Mouse (Mus musculus) embryonic facial prominence, embryonic 14.5 days (tissue): Measurements from ENCODE around the gene Nhej1. TPM values are rescaled to one million over a fixed set of nuclear protein-coding genes. Genes with fewer than 3 reads are reported as not detected.
A peak's percentile ranks its signal among the peaks of the same experiment; 100 is the strongest.

Source experiments
- ATAC-seq: fragments of 200-750 bp; cut with Nextera tagmentation; 2 replicates; pipeline ENCODE4 v1.8.0; 2017; ENCODE audit warnings: low read depth, moderate number of reproducible peaks, moderate TSS enrichment
- DNase-seq: peaks from one replicate; pipeline ENCODE4 v3.0.0-alpha.2; 2015; ENCODE audit warnings: low spot score
- H3K27ac ChIP-seq: fragments of 300-500 bp; sonication (generic); replicated peaks from 2 replicates; pipeline ENCODE4 v1.5.1; 2014; ENCODE audit warnings: low read depth, mild to moderate bottlenecking, low read length, moderate library complexity
- H3K27me3 ChIP-seq: fragments of 300-500 bp; sonication (generic); replicated peaks from 2 replicates; pipeline ENCODE4 v1.6.1; 2014; ENCODE audit warnings: low read length; ENCODE audit not compliant: control insufficient read depth, insufficient read depth
- H3K36me3 ChIP-seq: fragments of 300-500 bp; sonication (generic); 2 replicates; pipeline ENCODE4 v1.6.1; 2014; ENCODE audit warnings: low read length, mixed read lengths; ENCODE audit not compliant: control insufficient read depth, insufficient read depth
- H3K4me1 ChIP-seq: fragments of 300-500 bp; sonication (generic); 2 replicates; pipeline ENCODE4 v1.6.1; 2014; ENCODE audit warnings: antibody characterized with exemption, low read length; ENCODE audit not compliant: control insufficient read depth, insufficient read depth
- H3K4me2 ChIP-seq: fragments of 300-500 bp; sonication (generic); 2 replicates; pipeline ENCODE4 v1.6.1; 2014; ENCODE audit warnings: low read depth, mild to moderate bottlenecking, low read length, moderate library complexity, mixed read lengths
- H3K4me3 ChIP-seq: fragments of 300-500 bp; sonication (generic); 2 replicates; pipeline ENCODE4 v1.5.1; 2014; ENCODE audit warnings: low read depth, mild to moderate bottlenecking, low read length
- H3K9ac ChIP-seq: fragments of 300-500 bp; sonication (generic); 2 replicates; pipeline ENCODE4 v1.6.1; 2014; ENCODE audit warnings: low read depth, mild to moderate bottlenecking, low read length, moderate library complexity, mixed read lengths
- H3K9me3 ChIP-seq: fragments of 300-500 bp; sonication (generic); 2 replicates; pipeline ENCODE4 v1.6.1; 2016; ENCODE audit warnings: low read length; ENCODE audit not compliant: control insufficient read depth
- WGBS: fragments of 180-500 bp; shearing (Covaris S2); extraction: QIAGEN DNeasy Blood & Tissue Kit; methylation state at CpG from one replicate; pipeline ENCODE4 v1.1.7; 2014; 5-methylcytosine and 5-hydroxymethylcytosine counted together
- polyA plus RNA-seq: library from polyadenylated mRNA; unstranded; fragments of >200 nt; fragmentation: Nextera tagmentation; extraction: Ambion mirVana; gene quantifications from 2 replicates; pipeline ENCODE4 v1.2.1, GENCODE M21; 2014

Gene Nhej1
- polyA plus RNA-seq, 1 experiment from 2014 or later: 10.3 TPM

- peaks cover 30% of the 10 kb centered on the region for H3K36me3 ChIP-seq
- H3K4me1 ChIP-seq: no peaks in the 10 kb centered on the region
- H3K4me3 ChIP-seq: no peak within 1 kb of the TSS
- ATAC-seq: no peak
- H3K9me3 ChIP-seq: no peaks in the 10 kb centered on the region
- DNase-seq: no peak
- no peaks in the 10 kb centered on the region for H3K27me3 ChIP-seq
- no peak within 1 kb of the TSS for H3K27ac ChIP-seq
- 65% methylated on average over 12 of the region's 12 CpGs for WGBS
- no peak within 1 kb of the TSS for H3K4me2 ChIP-seq
- H3K9ac ChIP-seq: no peak within 1 kb of the TSS
Observed at GRCm38 (mm10) chr1:75133421-75134207, 8.6 kb upstream of the Nhej1 start, which contains the start of gene Slc23a3. Gene Slc23a3 (minus strand): TSS chr1:75133890.

- no peak for ATAC-seq
- no peak for DNase-seq
- 63% methylated on average over 3 of the region's 3 CpGs for WGBS
Observed at GRCm38 (mm10) chr1:75128641-75129040, 3.6 kb upstream of the Nhej1 start.

GRCm38 (mm10) chr1:75125418-75125817 is 418 bp upstream of the Nhej1 start:
- WGBS: 30% methylated on average over 5 of the region's 5 CpGs
- H3K9ac ChIP-seq: peak overlapping the region; percentile 75
- no peak for ATAC-seq

More at GRCm38 (mm10) chr1:75128641-75129040, 3.6 kb upstream of the Nhej1 start:
- Histone ChIP-seq H3K4me3 (no peak overlapping the region), H3K27me3 (no peaks in the 10 kb centered on the region), H3K4me2 (no peak overlapping the region), H3K4me1 (peaks cover 7% of the 10 kb centered on the region), H3K27ac (no peak overlapping the region), H3K9ac (no peak overlapping the region), H3K9me3 (no peaks in the 10 kb centered on the region), H3K36me3 (no peaks in the 10 kb centered on the region)

GRCm38 (mm10) chr1:75122211-75122610 is 2.8 kb downstream of the Nhej1 start:
- Histone ChIP-seq H3K36me3 (no peaks in the 10 kb centered on the region), H3K4me1 (peaks cover 7% of the 10 kb centered on the region), H3K27ac (no peak overlapping the region), H3K9me3 (no peaks in the 10 kb centered on the region), H3K9ac (no peak overlapping the region), H3K4me2 (no peak overlapping the region), H3K27me3 (no peaks in the 10 kb centered on the region), H3K4me3 (no peak overlapping the region)
- DNase-seq (no peak), ATAC-seq (no peak)
- WGBS: 84% methylated on average over 3 of the region's 3 CpGs

More at GRCm38 (mm10) chr1:75125418-75125817, 418 bp upstream of the Nhej1 start:
- Histone ChIP-seq H3K27ac (peak overlapping the region; percentile 96), H3K4me1 (peaks cover 7% of the 10 kb centered on the region), H3K4me2 (peak overlapping the region; percentile 54), H3K9me3 (no peaks in the 10 kb centered on the region), H3K36me3 (no peaks in the 10 kb centered on the region), H3K4me3 (peak overlapping the region; percentile 60), H3K27me3 (no peaks in the 10 kb centered on the region)
- no peak for DNase-seq

GRCm38 (mm10) chr1:75052091-75052490 is 72.9 kb downstream of the Nhej1 start:
- Histone ChIP-seq H3K36me3 (no peaks in the 10 kb centered on the region), H3K9me3 (no peaks in the 10 kb centered on the region), H3K4me2 (no peak overlapping the region), H3K27me3 (no peaks in the 10 kb centered on the region), H3K4me3 (no peak overlapping the region), H3K9ac (no peak overlapping the region), H3K27ac (no peak overlapping the region), H3K4me1 (no peaks in the 10 kb centered on the region)
- DNase-seq (peak; percentile 41), ATAC-seq (no peak)
- WGBS: 31% methylated on average over 4 of the region's 4 CpGs

GRCm38 (mm10) chr1:75051428-75051827 is 73.6 kb downstream of the Nhej1 start:
- H3K4me1 ChIP-seq: no peaks in the 10 kb centered on the region
- H3K27ac ChIP-seq: no peak overlapping the region
- no peaks in the 10 kb centered on the region for H3K27me3 ChIP-seq
- no peak overlapping the region for H3K4me3 ChIP-seq
- DNase-seq (no peak), ATAC-seq (no peak)
- no peak overlapping the region for H3K4me2 ChIP-seq
- no peaks in the 10 kb centered on the region for H3K36me3 ChIP-seq
- H3K9ac ChIP-seq: no peak overlapping the region
- H3K9me3 ChIP-seq: no peaks in the 10 kb centered on the region
- WGBS: 63% methylated on average over 7 of the region's 7 CpGs

- H3K36me3 ChIP-seq: no peaks in the 10 kb centered on the region
- no peak overlapping the region for H3K9ac ChIP-seq
- no peak overlapping the region for H3K27ac ChIP-seq
- ATAC-seq (no peak), DNase-seq (no peak)
- no peak overlapping the region for H3K4me3 ChIP-seq
- H3K9me3 ChIP-seq: no peaks in the 10 kb centered on the region
- no peak overlapping the region for H3K4me2 ChIP-seq
- H3K4me1 ChIP-seq: no peaks in the 10 kb centered on the region
- H3K27me3 ChIP-seq: no peaks in the 10 kb centered on the region
- WGBS: 73% methylated on average over 2 of the region's 2 CpGs
Observed at GRCm38 (mm10) chr1:75048571-75048970, 76.4 kb downstream of the Nhej1 start.

- ATAC-seq: no peak
Observed at GRCm38 (mm10) chr1:75048041-75048440, 77.0 kb downstream of the Nhej1 start.

GRCm38 (mm10) chr1:75040429-75040828 is 84.6 kb downstream of the Nhej1 start:
- Histone ChIP-seq H3K4me2 (no peak overlapping the region), H3K9ac (no peak overlapping the region), H3K36me3 (no peaks in the 10 kb centered on the region), H3K4me3 (no peak overlapping the region), H3K27me3 (no peaks in the 10 kb centered on the region), H3K9me3 (no peaks in the 10 kb centered on the region), H3K4me1 (no peaks in the 10 kb centered on the region), H3K27ac (no peak overlapping the region)
- DNase-seq (peak; percentile 54), ATAC-seq (peak; percentile 63; the same call in 1 of the 2 replicates)
- WGBS: 26% methylated on average over 7 of the region's 7 CpGs

More at GRCm38 (mm10) chr1:75048041-75048440, 77.0 kb downstream of the Nhej1 start:
- no peaks in the 10 kb centered on the region for H3K4me1 ChIP-seq
- H3K27ac ChIP-seq: no peak overlapping the region
- no peak overlapping the region for H3K4me2 ChIP-seq
- H3K9ac ChIP-seq: no peak overlapping the region
- DNase-seq: no peak
- H3K36me3 ChIP-seq: no peaks in the 10 kb centered on the region
- no peaks in the 10 kb centered on the region for H3K27me3 ChIP-seq
- H3K9me3 ChIP-seq: no peaks in the 10 kb centered on the region
- no peak overlapping the region for H3K4me3 ChIP-seq
- WGBS: 74% methylated on average over 4 of the region's 4 CpGs
